In genomic region chr2:164072109-164072508, GRCm38 (mm10) we compare ENCODE assay signal across 27 mouse cellular contexts. TPM values are rescaled to one million over a fixed set of nuclear protein-coding genes. Genes with fewer than 3 reads are reported as not detected.
DNase-seq lines count a peak whose midpoint lies in the region; ATAC-seq and TF ChIP-seq lines count a peak whose summit lies in the region.
"Had no signal": no experiment of that assay in that cellular context is flagged by ENCODE, and none has a peak within 500 bp of the region (broad histone marks: within the 10 kb centered on the region; RNA-seq: fewer than 3 reads in every experiment).

No protein-coding gene starts in this region.

- no peak for TF ChIP-seq CTCF in ES-Bruce4 (IDR thresholded peaks at IDR 0.05; ENCODE audit: low read depth, low read length)
- no peak for TF ChIP-seq CTCF in midbrain, postnatal 0 days (IDR thresholded peaks at IDR 0.05)

- no peaks in the 10 kb centered on the region for H3K36me3 ChIP-seq in ES-Bruce4 (ENCODE audit: control insufficient read depth, insufficient read depth, low read length, poor library complexity, severe bottlenecking)
- H3K36me3 ChIP-seq in limb, embryonic 13.5 days = 0 out of 2 replicates have a peak, but pooled peaks cover 2% of the 10 kb centered on the region
- no peaks in the 10 kb centered on the region for H3K36me3 ChIP-seq in midbrain, embryonic 13.5 days
- no peaks in the 10 kb centered on the region for H3K36me3 ChIP-seq in midbrain, postnatal 0 days (ENCODE audit: insufficient read depth, low read length)
- H3K36me3 ChIP-seq: forebrain, embryonic 15.5 days; heart, embryonic 15.5 days had no signal

- peak; percentile 88 for DNase-seq in heart, adult 11 months
- DNase-seq in heart, adult 9 months (ENCODE audit: low spot score in 2 of 2) = no peak
- peak; percentile 61 for DNase-seq in R1 (ENCODE audit: low read depth, low spot score)
- no peak for DNase-seq in midbrain, postnatal 0 days (ENCODE audit: low spot score)
- DNase-seq: adrenal gland, adult 8-10 months; cerebellum, adult 9-10 months; gastrocnemius, adult 2 months; kidney, adult 18-20 months; kidney, postnatal 10 days; liver, postnatal 0 days; lung, postnatal 36 days; midbrain, embryonic 14.5 days; right cerebral cortex, adult 18-20 months; spleen, adult 18-20 months; thymus, adult 2 months; thymus, postnatal 36 days had no signal

- TF ChIP-seq EP300 in ES-Bruce4 (IDR thresholded peaks at IDR 0.05; ENCODE audit: insufficient read depth, low read depth, low read length) = no peak

- no peak for TF ChIP-seq POLR2A in ES-Bruce4 (IDR thresholded peaks at IDR 0.05; ENCODE audit: insufficient read depth, low read length)

- no peak overlapping the region for H3K4me3 ChIP-seq in ES-Bruce4 (ENCODE audit: low read depth, low read length)
- H3K4me3 ChIP-seq in limb, embryonic 13.5 days = no peak overlapping the region
- H3K4me3 ChIP-seq in midbrain, embryonic 13.5 days (replicated peaks) = no peak overlapping the region
- H3K4me3 ChIP-seq in midbrain, postnatal 0 days (ENCODE audit: low read depth, low read length) = no peak overlapping the region
- H3K4me3 ChIP-seq: forebrain, embryonic 10.5 days; heart, embryonic 10.5 days; heart, embryonic 15.5 days had no signal

- WGBS in limb, embryonic 13.5 days = 23% methylated on average over 2 of the region's 2 CpGs
- 74% methylated on average over 2 of the region's 2 CpGs for WGBS in midbrain, embryonic 13.5 days
- 69% methylated on average over 2 of the region's 2 CpGs for WGBS in midbrain, postnatal 0 days

- H3K9ac ChIP-seq in ES-Bruce4 (ENCODE audit: low read depth, poor library complexity, severe bottlenecking) = peak overlapping the region; percentile 83
- no peak overlapping the region; the same call in 1 of the 2 replicates for H3K9ac ChIP-seq in limb, embryonic 13.5 days
- H3K9ac ChIP-seq in midbrain, embryonic 13.5 days (replicated peaks) = no peak overlapping the region
- H3K9ac ChIP-seq in midbrain, postnatal 0 days (replicated peaks; ENCODE audit: low read length, poor library complexity, severe bottlenecking) = no peak overlapping the region
- H3K9ac ChIP-seq: embryonic facial prominence, embryonic 13.5 days; forebrain, embryonic 15.5 days; heart, embryonic 15.5 days; liver, postnatal 0 days had no signal

- H3K9me3 ChIP-seq in ES-Bruce4 (replicated peaks; ENCODE audit: control insufficient read depth, insufficient read depth, low read length, poor library complexity, severe bottlenecking) = no peaks in the 10 kb centered on the region
- H3K9me3 ChIP-seq in limb, embryonic 13.5 days = no peaks in the 10 kb centered on the region
- no peaks in the 10 kb centered on the region for H3K9me3 ChIP-seq in midbrain, embryonic 13.5 days
- H3K9me3 ChIP-seq in midbrain, postnatal 0 days (ENCODE audit: low read length) = no peaks in the 10 kb centered on the region
- H3K9me3 ChIP-seq: embryonic facial prominence, embryonic 13.5 days; forebrain, embryonic 10.5 days; forebrain, embryonic 15.5 days; heart, embryonic 10.5 days; heart, embryonic 15.5 days; liver, embryonic 12.5 days; megakaryocyte, embryonic 14.5 days had no signal

- no peaks in the 10 kb centered on the region for H3K4me1 ChIP-seq in ES-Bruce4 (ENCODE audit: control insufficient read depth, insufficient read depth, low read length)
- peaks cover 39% of the 10 kb centered on the region for H3K4me1 ChIP-seq in limb, embryonic 13.5 days
- peaks cover 37% of the 10 kb centered on the region for H3K4me1 ChIP-seq in midbrain, embryonic 13.5 days (replicated peaks)
- no peaks in the 10 kb centered on the region; the same call in 1 of the 2 replicates for H3K4me1 ChIP-seq in midbrain, postnatal 0 days (ENCODE audit: insufficient read depth, low read length)

- H3K27me3 ChIP-seq in ES-Bruce4 (ENCODE audit: control insufficient read depth, insufficient read depth, low read length, poor library complexity, severe bottlenecking) = no peaks in the 10 kb centered on the region
- H3K27me3 ChIP-seq in limb, embryonic 13.5 days = no peaks in the 10 kb centered on the region
- H3K27me3 ChIP-seq in midbrain, embryonic 13.5 days = no peaks in the 10 kb centered on the region
- H3K27me3 ChIP-seq in midbrain, postnatal 0 days (ENCODE audit: insufficient read depth, low read length) = no peaks in the 10 kb centered on the region
- H3K27me3 ChIP-seq: embryonic facial prominence, embryonic 13.5 days; forebrain, embryonic 15.5 days; heart, embryonic 15.5 days; liver, embryonic 12.5 days; megakaryocyte, embryonic 14.5 days had no signal

- no peak for ATAC-seq in limb, embryonic 13.5 days (ENCODE audit: low FRiP score, low read depth)
- ATAC-seq in midbrain, embryonic 13.5 days = no peak
- ATAC-seq in midbrain, postnatal 0 days (ENCODE audit: low FRiP score) = no peak
- ATAC-seq: forebrain, embryonic 15.5 days; hindbrain, embryonic 16.5 days; liver, embryonic 12.5 days; liver, postnatal 0 days had no signal

- H3K27ac ChIP-seq in ES-Bruce4 (ENCODE audit: insufficient read depth, low read length) = peak overlapping the region; percentile 69
- 0 out of 2 replicates have a peak overlapping the region, but pooled peaks have one; percentile 52 for H3K27ac ChIP-seq in limb, embryonic 13.5 days
- H3K27ac ChIP-seq in midbrain, embryonic 13.5 days = no peak overlapping the region
- H3K27ac ChIP-seq in midbrain, postnatal 0 days (ENCODE audit: low read depth, low read length) = no peak overlapping the region

- no peak overlapping the region for H3K4me2 ChIP-seq in limb, embryonic 13.5 days (replicated peaks)
- no peak overlapping the region for H3K4me2 ChIP-seq in midbrain, embryonic 13.5 days (replicated peaks)
- H3K4me2 ChIP-seq in midbrain, postnatal 0 days (ENCODE audit: low read depth, low read length, poor library complexity, severe bottlenecking) = no peak overlapping the region

RNA-seq across cellular contexts. Expression of gene Tomm34, which starts 1.1 kb away (rescaled TPM):
- 90.0 and 91.0 TPM in 2 replicates for polyA plus RNA-seq in ES-Bruce4 (2011; ENCODE audit: insufficient read depth, insufficient read length, low read depth, missing spikeins)
- polyA plus RNA-seq in limb, embryonic 13.5 days (2015; fragmentation: Nextera tagmentation; extraction: Ambion mirVana) = 57.8 and 61.7 TPM in 2 replicates
- 44.2 and 48.4 TPM in 2 replicates for polyA plus RNA-seq in midbrain, embryonic 13.5 days (2015; fragmentation: Nextera tagmentation; extraction: Ambion mirVana)
- 32.4 and 34.7 TPM in 2 replicates for total RNA-seq in midbrain, postnatal 0 days (2014; rRNA removed)
- polyA plus RNA-seq in midbrain, postnatal 0 days (2015; fragmentation: Nextera tagmentation; extraction: Ambion mirVana) = 45.3 and 46.7 TPM in 2 replicates

RNA-seq across cellular contexts. Expression of gene Stk4, which starts 2.0 kb away (rescaled TPM):
- polyA plus RNA-seq in ES-Bruce4 (2011; ENCODE audit: insufficient read depth, insufficient read length, low read depth, missing spikeins) = 59.9 and 74.8 TPM in 2 replicates
- 17.5 and 20.1 TPM in 2 replicates for polyA plus RNA-seq in limb, embryonic 13.5 days (2015; fragmentation: Nextera tagmentation; extraction: Ambion mirVana)
- 27.0 and 28.3 TPM in 2 replicates for polyA plus RNA-seq in midbrain, embryonic 13.5 days (2015; fragmentation: Nextera tagmentation; extraction: Ambion mirVana)
- 24.6 and 28.3 TPM in 2 replicates for total RNA-seq in midbrain, postnatal 0 days (2014; rRNA removed)
- polyA plus RNA-seq in midbrain, postnatal 0 days (2015; fragmentation: Nextera tagmentation; extraction: Ambion mirVana) = 11.1 and 13.7 TPM in 2 replicates

RNA-seq across cellular contexts. Expression of gene Pabpc1l, which starts 46.9 kb away (rescaled TPM):
- 2.5 and 4.2 TPM in 2 replicates for polyA plus RNA-seq in ES-Bruce4 (2011; ENCODE audit: insufficient read depth, insufficient read length, low read depth, missing spikeins)
- 3.2 and 3.7 TPM in 2 replicates for polyA plus RNA-seq in limb, embryonic 13.5 days (2015; fragmentation: Nextera tagmentation; extraction: Ambion mirVana)
- 1.1 and 1.8 TPM in 2 replicates for polyA plus RNA-seq in midbrain, embryonic 13.5 days (2015; fragmentation: Nextera tagmentation; extraction: Ambion mirVana)
- 0.22 TPM in 1 of 2 replicates, not detected in the other for total RNA-seq in midbrain, postnatal 0 days (2014; rRNA removed)
- polyA plus RNA-seq in midbrain, postnatal 0 days (2015; fragmentation: Nextera tagmentation; extraction: Ambion mirVana) = 2.0 and 2.8 TPM in 2 replicates
- total RNA-seq: gastrocnemius, adult 2 months had no signal

Comparison
In these comparisons a context has a peak if more than half of its experiments do, and no peak if none do; other contexts are left out.
1. DNase-seq: peak in heart, adult 11 months (single experiment) and R1 (single experiment); none in heart, adult 9 months (0 of 2) and midbrain, postnatal 0 days (single experiment).
2. H3K27ac ChIP-seq: peak in ES-Bruce4 (single experiment) and limb, embryonic 13.5 days (single experiment); none in midbrain, embryonic 13.5 days (single experiment) and midbrain, postnatal 0 days (single experiment).